Mouse (Mus musculus): ENCODE data around the gene B430305J03Rik. TPM values are rescaled to one million over a fixed set of nuclear protein-coding genes. Genes with fewer than 3 reads are reported as not detected.

Gene B430305J03Rik
- polyA plus RNA-seq, 1 experiment from 2014 or later = not detected

GRCm38 (mm10) chr3:61386368-61386767 is 20.6 kb upstream of the B430305J03Rik start:
- ATAC-seq = no peak
- H3K9ac ChIP-seq (replicated peaks; ENCODE audit: low read depth, low read length) = no peak overlapping the region
- H3K27ac ChIP-seq (ENCODE audit: low read length) = no peak overlapping the region
- H3K4me3 ChIP-seq (replicated peaks; ENCODE audit: low read length) = no peak overlapping the region
- no peaks in the 10 kb centered on the region for H3K27me3 ChIP-seq (replicated peaks; ENCODE audit: control insufficient read depth, insufficient read depth, low read length)
- no peaks in the 10 kb centered on the region for H3K36me3 ChIP-seq (ENCODE audit: control insufficient read depth, insufficient read depth)
- H3K4me2 ChIP-seq (ENCODE audit: low read length) = no peak overlapping the region
- no peaks in the 10 kb centered on the region for H3K4me1 ChIP-seq (replicated peaks; ENCODE audit: control insufficient read depth, insufficient read depth, low read length)
- whole genome bisulfite sequencing = 79% methylated on average over 4 of the region's 4 CpGs
- no peaks in the 10 kb centered on the region for H3K9me3 ChIP-seq (ENCODE audit: control insufficient read depth, low read length)

GRCm38 (mm10) chr3:61376001-61376400 is 10.2 kb upstream of the B430305J03Rik start:
- no peaks in the 10 kb centered on the region for H3K9me3 ChIP-seq (ENCODE audit: control insufficient read depth, low read length)

GRCm38 (mm10) chr3:61368446-61368845 is 2.7 kb upstream of the B430305J03Rik start:
- Histone ChIP-seq H3K27me3 (replicated peaks; ENCODE audit: control insufficient read depth, insufficient read depth, low read length) (no peaks in the 10 kb centered on the region), H3K4me1 (replicated peaks; ENCODE audit: control insufficient read depth, insufficient read depth, low read length) (peaks cover 25% of the 10 kb centered on the region), H3K9ac (replicated peaks; ENCODE audit: low read depth, low read length) (no peak overlapping the region), H3K4me2 (ENCODE audit: low read length) (no peak overlapping the region), H3K9me3 (ENCODE audit: control insufficient read depth, low read length) (no peaks in the 10 kb centered on the region), H3K36me3 (ENCODE audit: control insufficient read depth, insufficient read depth) (no peaks in the 10 kb centered on the region), H3K4me3 (replicated peaks; ENCODE audit: low read length) (no peak overlapping the region), H3K27ac (ENCODE audit: low read length) (no peak overlapping the region)
- WGBS = 98% methylated on average over 1 of the region's 1 CpGs
- ATAC-seq = no peak

More at GRCm38 (mm10) chr3:61376001-61376400, 10.2 kb upstream of the B430305J03Rik start:
- Histone ChIP-seq H3K4me2 (ENCODE audit: low read length) (no peak overlapping the region), H3K27ac (ENCODE audit: low read length) (no peak overlapping the region), H3K4me3 (replicated peaks; ENCODE audit: low read length) (no peak overlapping the region), H3K27me3 (replicated peaks; ENCODE audit: control insufficient read depth, insufficient read depth, low read length) (no peaks in the 10 kb centered on the region), H3K9ac (replicated peaks; ENCODE audit: low read depth, low read length) (no peak overlapping the region), H3K36me3 (ENCODE audit: control insufficient read depth, insufficient read depth) (no peaks in the 10 kb centered on the region), H3K4me1 (replicated peaks; ENCODE audit: control insufficient read depth, insufficient read depth, low read length) (no peaks in the 10 kb centered on the region)
- no peak for ATAC-seq
- 96% methylated on average over 8 of the region's 8 CpGs for WGBS

- Histone ChIP-seq H3K4me1 (replicated peaks; ENCODE audit: control insufficient read depth, insufficient read depth, low read length) (peaks cover 30% of the 10 kb centered on the region), H3K4me2 (ENCODE audit: low read length) (peak overlapping the region; percentile 62), H3K9me3 (ENCODE audit: control insufficient read depth, low read length) (no peaks in the 10 kb centered on the region), H3K36me3 (ENCODE audit: control insufficient read depth, insufficient read depth) (no peaks in the 10 kb centered on the region), H3K27ac (ENCODE audit: low read length) (peak overlapping the region; percentile 93), H3K4me3 (replicated peaks; ENCODE audit: low read length) (peak overlapping the region; percentile 93), H3K27me3 (replicated peaks; ENCODE audit: control insufficient read depth, insufficient read depth, low read length) (no peaks in the 10 kb centered on the region), H3K9ac (replicated peaks; ENCODE audit: low read depth, low read length) (peak overlapping the region; percentile 96)
- WGBS = 1% methylated on average over 67 of the region's 68 CpGs
- peak; percentile 7 for ATAC-seq
Measured at GRCm38 (mm10) chr3:61364978-61365778, 573 bp downstream of the B430305J03Rik start.

GRCm38 (mm10) chr3:61364661-61364977 is 1.1 kb downstream of the B430305J03Rik start:
- Histone ChIP-seq H3K4me2 (ENCODE audit: low read length) (peak overlapping the region; percentile 62), H3K4me1 (replicated peaks; ENCODE audit: control insufficient read depth, insufficient read depth, low read length) (peaks cover 30% of the 10 kb centered on the region), H3K27ac (ENCODE audit: low read length) (peak overlapping the region; percentile 93), H3K27me3 (replicated peaks; ENCODE audit: control insufficient read depth, insufficient read depth, low read length) (no peaks in the 10 kb centered on the region), H3K36me3 (ENCODE audit: control insufficient read depth, insufficient read depth) (no peaks in the 10 kb centered on the region), H3K4me3 (replicated peaks; ENCODE audit: low read length) (peak overlapping the region; percentile 93), H3K9ac (replicated peaks; ENCODE audit: low read depth, low read length) (peak overlapping the region; percentile 96), H3K9me3 (ENCODE audit: control insufficient read depth, low read length) (no peaks in the 10 kb centered on the region)
- ATAC-seq = peak; percentile 35
- WGBS = 0% methylated on average over 32 of the region's 33 CpGs

GRCm38 (mm10) chr3:61363989-61364660 is 1.6 kb downstream of the B430305J03Rik start:
- H3K9me3 ChIP-seq (ENCODE audit: control insufficient read depth, low read length) = no peaks in the 10 kb centered on the region
- H3K27me3 ChIP-seq (replicated peaks; ENCODE audit: control insufficient read depth, insufficient read depth, low read length) = no peaks in the 10 kb centered on the region
- H3K4me3 ChIP-seq (replicated peaks; ENCODE audit: low read length) = peak overlapping the region; percentile 93
- H3K27ac ChIP-seq (ENCODE audit: low read length) = peak overlapping the region; percentile 93
- no peaks in the 10 kb centered on the region for H3K36me3 ChIP-seq (ENCODE audit: control insufficient read depth, insufficient read depth)
- ATAC-seq = peak; percentile 91
- WGBS = under 1% methylated on average over 51 of the region's 51 CpGs
- peaks cover 30% of the 10 kb centered on the region for H3K4me1 ChIP-seq (replicated peaks; ENCODE audit: control insufficient read depth, insufficient read depth, low read length)
- H3K4me2 ChIP-seq (ENCODE audit: low read length) = peak overlapping the region; percentile 72
- peak overlapping the region; percentile 96 for H3K9ac ChIP-seq (replicated peaks; ENCODE audit: low read depth, low read length)

- 0% methylated on average over 30 of the region's 30 CpGs for WGBS
- peak overlapping the region; percentile 65 for H3K9ac ChIP-seq (replicated peaks; ENCODE audit: low read depth, low read length)
- H3K27ac ChIP-seq (ENCODE audit: low read length) = peak overlapping the region; percentile 83
- peak overlapping the region; percentile 93 for H3K4me3 ChIP-seq (replicated peaks; ENCODE audit: low read length)
- H3K4me2 ChIP-seq (ENCODE audit: low read length) = peak overlapping the region; percentile 72
- ATAC-seq = peak; percentile 93
- H3K9me3 ChIP-seq (ENCODE audit: control insufficient read depth, low read length) = no peaks in the 10 kb centered on the region
- peaks cover 28% of the 10 kb centered on the region for H3K4me1 ChIP-seq (replicated peaks; ENCODE audit: control insufficient read depth, insufficient read depth, low read length)
- H3K27me3 ChIP-seq (replicated peaks; ENCODE audit: control insufficient read depth, insufficient read depth, low read length) = no peaks in the 10 kb centered on the region
- no peaks in the 10 kb centered on the region for H3K36me3 ChIP-seq (ENCODE audit: control insufficient read depth, insufficient read depth)
Measured at GRCm38 (mm10) chr3:61363161-61363988, 2.4 kb downstream of the B430305J03Rik start.

GRCm38 (mm10) chr3:61362821-61363160 is 3.0 kb downstream of the B430305J03Rik start:
- Histone ChIP-seq H3K27ac (ENCODE audit: low read length) (peak overlapping the region; percentile 80; the same call in 1 of the 2 replicates), H3K9me3 (ENCODE audit: control insufficient read depth, low read length) (no peaks in the 10 kb centered on the region), H3K27me3 (replicated peaks; ENCODE audit: control insufficient read depth, insufficient read depth, low read length) (no peaks in the 10 kb centered on the region), H3K4me1 (replicated peaks; ENCODE audit: control insufficient read depth, insufficient read depth, low read length) (peaks cover 22% of the 10 kb centered on the region), H3K36me3 (ENCODE audit: control insufficient read depth, insufficient read depth) (no peaks in the 10 kb centered on the region), H3K4me3 (replicated peaks; ENCODE audit: low read length) (peak overlapping the region; percentile 93), H3K9ac (replicated peaks; ENCODE audit: low read depth, low read length) (peak overlapping the region; percentile 53), H3K4me2 (ENCODE audit: low read length) (peak overlapping the region; percentile 72)
- 3% methylated on average over 9 of the region's 9 CpGs for WGBS
- no peak for ATAC-seq

GRCm38 (mm10) chr3:61361338-61361737 is 4.4 kb downstream of the B430305J03Rik start, which contains the start of gene Rap2b:
Gene Rap2b (plus strand): TSS chr3:61361638.
- Histone ChIP-seq H3K9me3 (ENCODE audit: control insufficient read depth, low read length) (no peaks in the 10 kb centered on the region), H3K27ac (ENCODE audit: low read length) (no peak within 1 kb of the TSS), H3K4me1 (replicated peaks; ENCODE audit: control insufficient read depth, insufficient read depth, low read length) (peaks cover 12% of the 10 kb centered on the region), H3K4me3 (replicated peaks; ENCODE audit: low read length) (no peak within 1 kb of the TSS), H3K9ac (replicated peaks; ENCODE audit: low read depth, low read length) (no peak within 1 kb of the TSS), H3K4me2 (ENCODE audit: low read length) (no peak within 1 kb of the TSS), H3K27me3 (replicated peaks; ENCODE audit: control insufficient read depth, insufficient read depth, low read length) (no peaks in the 10 kb centered on the region), H3K36me3 (ENCODE audit: control insufficient read depth, insufficient read depth) (no peaks in the 10 kb centered on the region)
- WGBS = 86% methylated on average over 1 of the region's 1 CpGs
- ATAC-seq = no peak
